Mouse (Mus musculus) lung, embryonic 15.5 days (tissue): ENCODE measurements at regions not wholly inside any gene's neighbourhood (a gene's known extent, or its start where the extent isn't known, plus 50 kb on each side); places are given as distances from the start of the nearest gene placed in this dataset.

Experiments used
- ATAC-seq: fragments of 200-750 bp; cut with Nextera tagmentation; 2 replicates; pipeline ENCODE4 v1.8.0; 2017; ENCODE audit warnings: moderate number of reproducible peaks, borderline replicate concordance; ENCODE audit not compliant: low FRiP score, low TSS enrichment; ENCODE audit errors: extremely low read depth
- H3K27ac ChIP-seq: fragments of 300-500 bp; sonication (generic); 2 replicates; pipeline ENCODE4 v1.5.1; 2015; ENCODE audit warnings: moderate library complexity, mild to moderate bottlenecking, inconsistent platforms
- H3K27me3 ChIP-seq: fragments of 300-500 bp; sonication (generic); 2 replicates; pipeline ENCODE4 v1.6.1; 2015; ENCODE audit warnings: inconsistent platforms
- H3K36me3 ChIP-seq: fragments of 300-500 bp; sonication (generic); 2 replicates; pipeline ENCODE4 v1.6.1; 2015; ENCODE audit warnings: inconsistent platforms
- H3K4me1 ChIP-seq: fragments of 300-500 bp; sonication (generic); 2 replicates; pipeline ENCODE4 v1.6.1; 2015; ENCODE audit warnings: inconsistent platforms
- H3K4me2 ChIP-seq: fragments of 300-500 bp; sonication (generic); 2 replicates; pipeline ENCODE4 v1.6.1; 2015; ENCODE audit warnings: inconsistent platforms, mild to moderate bottlenecking, moderate library complexity
- H3K4me3 ChIP-seq: fragments of 300-500 bp; sonication (generic); 2 replicates; pipeline ENCODE4 v1.5.1; 2015; ENCODE audit warnings: mild to moderate bottlenecking, inconsistent platforms
- H3K9ac ChIP-seq: fragments of 300-500 bp; sonication (generic); 2 replicates; pipeline ENCODE4 v1.6.1; 2015; ENCODE audit warnings: inconsistent platforms
- H3K9me3 ChIP-seq: fragments of 300-500 bp; sonication (generic); 2 replicates; pipeline ENCODE4 v1.6.1; 2016; ENCODE audit warnings: inconsistent platforms
- WGBS: fragments of 180-500 bp; shearing (Covaris S2); methylation state at CpG from one replicate; pipeline ENCODE4 v1.1.7; 2015; 5-methylcytosine and 5-hydroxymethylcytosine counted together

DNA sequence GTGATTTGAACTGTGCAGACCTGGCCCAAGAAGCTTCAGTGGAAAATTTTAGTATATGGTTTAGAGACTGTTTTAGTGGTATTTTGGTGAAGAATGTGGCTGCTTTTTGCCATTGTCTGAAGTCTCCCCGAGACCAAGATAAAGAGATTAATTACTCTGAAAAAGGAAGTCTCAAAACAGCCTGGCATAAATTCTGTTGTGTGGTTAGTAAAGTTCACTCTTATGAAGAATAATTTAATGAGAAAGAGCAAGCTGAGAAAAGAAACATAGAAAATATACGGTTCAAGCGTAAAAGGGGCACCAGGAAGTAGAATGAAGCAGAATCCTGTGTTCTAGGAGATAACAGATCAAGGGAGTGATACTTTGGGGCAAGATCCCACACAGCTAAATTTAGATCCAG is 144.0 kb upstream of the Palmd start:
- no peaks in the 10 kb centered on the region for H3K36me3 ChIP-seq
- ATAC-seq, result no peak
- H3K27ac ChIP-seq, result no peak overlapping the region
- H3K27me3 ChIP-seq, result no peaks in the 10 kb centered on the region; the same call in 1 of the 2 replicates
- no peaks in the 10 kb centered on the region for H3K4me1 ChIP-seq
- WGBS, result 79% methylated on average over 3 of the region's 3 CpGs
- no peak overlapping the region for H3K9ac ChIP-seq
- no peak overlapping the region for H3K4me3 ChIP-seq
- H3K9me3 ChIP-seq, result no peaks in the 10 kb centered on the region
- H3K4me2 ChIP-seq, result no peak overlapping the region

DNA sequence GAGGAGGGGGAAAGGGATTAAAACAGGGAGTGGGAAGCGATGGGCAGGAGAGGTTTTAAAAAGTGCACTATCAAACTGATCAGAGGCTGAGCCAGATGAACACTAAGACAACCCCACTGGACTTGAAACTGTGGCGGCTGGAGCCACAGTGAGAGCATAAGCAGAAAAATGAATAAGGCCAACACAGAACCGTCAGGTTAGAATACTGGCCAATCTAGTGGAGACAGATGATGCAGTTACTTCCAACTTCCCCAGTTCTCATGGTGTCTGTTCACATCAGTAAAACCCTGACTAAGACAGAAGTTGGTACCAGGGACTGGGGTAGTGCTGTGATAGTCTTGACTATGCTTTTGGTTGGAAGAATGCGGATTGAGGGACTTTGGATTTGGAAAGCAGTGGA is 143.5 kb upstream of the Palmd start:
- WGBS, result 85% methylated on average over 4 of the region's 4 CpGs
- H3K9ac ChIP-seq, result no peak overlapping the region

DNA sequence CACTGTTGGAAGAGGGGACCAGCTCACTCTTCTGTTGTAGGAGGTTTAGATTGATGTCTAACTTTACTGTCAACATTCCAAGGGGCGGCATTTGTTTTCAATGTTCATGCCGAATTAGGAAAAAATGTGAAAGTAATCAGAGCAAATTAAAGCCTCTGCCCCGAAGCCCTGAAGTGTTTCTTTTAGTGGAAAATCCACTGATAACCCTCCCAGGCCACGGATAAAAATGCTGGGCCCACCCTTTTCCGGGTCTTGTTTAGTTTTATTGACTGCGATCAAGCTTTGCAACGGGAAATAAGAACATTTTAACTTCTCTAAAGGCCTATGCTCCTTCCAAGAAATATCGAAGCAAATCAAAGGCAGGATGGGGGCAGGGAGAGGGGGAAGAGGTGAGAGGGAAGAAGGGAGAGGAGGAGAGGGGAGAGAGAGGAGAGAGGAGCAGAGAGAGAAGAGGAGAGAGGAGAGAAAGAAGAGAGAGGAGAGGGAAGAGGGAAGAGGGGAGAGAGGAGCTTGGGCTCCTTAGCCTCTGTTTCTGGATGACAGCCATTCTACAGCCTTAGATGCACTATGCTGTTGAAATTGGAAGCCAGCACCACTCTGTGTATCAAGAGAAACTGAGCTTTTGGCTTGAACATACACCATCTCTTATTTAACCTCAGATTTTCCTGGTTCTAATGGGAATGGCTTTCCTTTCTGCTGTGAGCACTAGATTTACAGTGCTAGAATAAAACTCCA is 140.3 kb upstream of the Palmd start:
- Histone ChIP-seq H3K4me1 (no peaks in the 10 kb centered on the region), H3K27me3 (no peaks in the 10 kb centered on the region), H3K27ac (no peak overlapping the region), H3K4me3 (no peak overlapping the region), H3K9ac (no peak overlapping the region), H3K9me3 (no peaks in the 10 kb centered on the region), H3K36me3 (no peaks in the 10 kb centered on the region), H3K4me2 (no peak overlapping the region)
- no peak; the same call in 1 of the 2 replicates for ATAC-seq
- WGBS, result 33% methylated on average over 8 of the region's 8 CpGs

More for the DNA sequence above, 143.5 kb upstream of the Palmd start:
- no peak for ATAC-seq
- Histone ChIP-seq H3K27ac (no peak overlapping the region), H3K4me2 (no peak overlapping the region), H3K4me3 (no peak overlapping the region), H3K9me3 (no peaks in the 10 kb centered on the region), H3K4me1 (no peaks in the 10 kb centered on the region), H3K27me3 (no peaks in the 10 kb centered on the region; the same call in 1 of the 2 replicates), H3K36me3 (no peaks in the 10 kb centered on the region)

DNA sequence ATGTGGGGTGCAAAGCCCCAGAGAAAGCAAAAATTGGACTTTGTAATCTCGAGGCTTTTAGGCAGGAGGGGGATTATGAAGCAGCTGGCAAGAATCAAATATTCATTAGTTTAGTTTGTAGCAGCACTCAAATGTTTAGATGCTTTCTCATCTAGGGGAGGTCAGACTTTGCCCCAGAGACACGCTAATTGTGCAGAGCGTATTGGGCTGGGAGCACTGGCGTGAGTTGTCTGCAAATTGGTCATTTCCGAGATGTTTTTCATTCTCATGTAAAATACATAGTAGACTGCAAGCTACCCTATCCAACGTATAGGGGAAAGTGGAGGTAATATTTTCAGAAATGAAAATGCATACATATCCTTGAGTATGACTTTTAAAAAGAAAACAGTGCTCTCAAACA is 139.2 kb upstream of the Palmd start:
- Histone ChIP-seq H3K27ac (no peak overlapping the region), H3K9me3 (no peaks in the 10 kb centered on the region), H3K27me3 (no peaks in the 10 kb centered on the region), H3K4me1 (no peaks in the 10 kb centered on the region), H3K9ac (no peak overlapping the region), H3K36me3 (no peaks in the 10 kb centered on the region), H3K4me3 (no peak overlapping the region), H3K4me2 (no peak overlapping the region)
- 71% methylated on average over 6 of the region's 6 CpGs for WGBS
- ATAC-seq, result no peak

DNA sequence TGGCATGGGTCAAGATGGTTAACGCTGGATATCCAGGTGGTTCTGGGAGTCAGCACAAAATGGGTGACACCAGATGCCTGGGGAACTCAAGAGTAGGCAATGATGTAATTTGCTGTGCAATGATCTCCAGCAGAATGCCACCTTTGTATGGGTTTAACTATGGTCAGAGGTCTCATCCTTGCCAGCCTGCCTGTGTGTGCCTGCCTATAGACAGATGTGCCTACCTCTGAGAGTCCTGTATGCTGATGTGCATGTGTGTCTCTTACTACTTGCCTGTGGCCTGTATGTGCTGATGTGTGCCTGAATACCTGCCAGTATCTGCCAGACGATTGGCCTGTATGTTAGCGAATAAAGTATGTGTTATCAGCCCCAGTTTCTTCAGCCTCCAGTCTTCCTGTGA is 138.6 kb upstream of the Palmd start:
- Histone ChIP-seq H3K36me3 (no peaks in the 10 kb centered on the region), H3K4me3 (no peak overlapping the region), H3K27me3 (no peaks in the 10 kb centered on the region), H3K27ac (no peak overlapping the region), H3K9ac (no peak overlapping the region), H3K4me1 (no peaks in the 10 kb centered on the region), H3K9me3 (no peaks in the 10 kb centered on the region), H3K4me2 (no peak overlapping the region)
- no peak for ATAC-seq
- WGBS, result 76% methylated on average over 3 of the region's 3 CpGs

DNA sequence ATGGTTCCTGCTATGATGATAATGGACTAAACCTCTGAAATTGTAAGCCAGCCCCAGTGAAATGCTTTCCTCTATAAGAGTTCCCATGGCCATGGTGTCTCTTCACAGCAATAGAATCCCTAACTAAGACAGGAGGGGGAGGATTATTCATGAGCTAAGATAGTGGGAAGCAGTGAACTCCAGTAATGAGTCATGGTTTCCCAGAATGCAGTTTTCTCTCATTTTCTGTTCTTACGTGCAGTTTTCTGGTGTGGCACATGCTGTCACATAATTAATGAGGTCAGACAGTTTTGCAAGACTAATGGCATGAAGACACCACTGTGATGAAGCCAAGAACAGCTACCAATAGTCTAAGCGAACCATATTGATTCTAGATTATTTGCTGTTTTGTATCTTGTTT is 118.9 kb upstream of the Palmd start:
- no peak for ATAC-seq
- Histone ChIP-seq H3K4me1 (no peaks in the 10 kb centered on the region), H3K9me3 (no peaks in the 10 kb centered on the region), H3K36me3 (no peaks in the 10 kb centered on the region), H3K4me2 (no peak overlapping the region), H3K27ac (no peak overlapping the region), H3K4me3 (no peak overlapping the region), H3K9ac (no peak overlapping the region), H3K27me3 (peaks cover 3% of the 10 kb centered on the region; the same call in 1 of the 2 replicates)
- WGBS, result 67% methylated on average over 2 of the region's 2 CpGs

DNA sequence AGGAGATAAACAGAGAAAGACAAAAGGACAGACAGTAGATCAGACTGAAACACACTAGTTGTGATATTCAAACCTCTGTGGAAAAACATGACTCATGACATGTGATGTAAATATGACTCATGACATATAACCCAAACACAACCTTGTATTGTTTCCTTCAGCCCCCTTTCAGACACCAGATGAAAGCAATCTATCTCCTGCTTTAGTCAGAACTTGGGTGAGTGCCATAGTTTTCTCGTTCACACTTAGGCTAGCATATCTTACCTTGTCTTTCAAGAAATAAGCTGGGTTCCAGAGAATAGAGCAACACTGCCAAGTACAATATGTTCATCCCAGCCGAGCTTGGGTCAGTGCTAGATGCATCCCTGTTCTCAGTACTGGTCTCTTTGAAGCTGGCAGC is 107.9 kb upstream of the Palmd start:
- H3K4me2 ChIP-seq, result no peak overlapping the region

DNA sequence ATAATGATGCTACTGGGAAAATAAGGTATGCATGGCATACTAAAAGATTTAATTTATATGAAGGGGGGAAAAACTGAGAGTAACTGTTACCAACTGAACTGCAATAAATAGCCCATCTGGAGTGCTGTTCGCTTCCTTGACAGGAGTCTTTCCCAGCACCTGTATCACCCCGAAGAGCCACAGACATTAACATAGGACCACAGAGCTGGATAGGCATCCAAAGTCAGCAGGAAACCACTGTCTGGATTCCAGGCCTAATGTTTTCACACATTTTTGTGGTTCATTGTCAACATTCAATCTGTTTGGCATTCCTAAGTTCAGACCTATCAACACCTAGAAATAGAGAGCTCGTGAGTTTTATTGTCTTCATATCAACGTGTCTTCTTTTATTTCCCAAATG is 104.6 kb upstream of the Palmd start:
- no peak overlapping the region for H3K9ac ChIP-seq
- no peaks in the 10 kb centered on the region for H3K9me3 ChIP-seq
- peaks cover 3% of the 10 kb centered on the region; the same call in 1 of the 2 replicates for H3K27me3 ChIP-seq
- H3K4me2 ChIP-seq, result no peak overlapping the region
- 59% methylated on average over 4 of the region's 4 CpGs for WGBS
- no peaks in the 10 kb centered on the region for H3K36me3 ChIP-seq
- H3K4me1 ChIP-seq, result no peaks in the 10 kb centered on the region
- no peak overlapping the region for H3K27ac ChIP-seq
- no peak for ATAC-seq
- H3K4me3 ChIP-seq, result no peak overlapping the region

More for the DNA sequence above, 107.9 kb upstream of the Palmd start:
- Histone ChIP-seq H3K9ac (no peak overlapping the region), H3K4me3 (no peak overlapping the region), H3K9me3 (no peaks in the 10 kb centered on the region), H3K4me1 (no peaks in the 10 kb centered on the region), H3K27me3 (peaks cover 16% of the 10 kb centered on the region), H3K36me3 (no peaks in the 10 kb centered on the region), H3K27ac (no peak overlapping the region)
- ATAC-seq, result no peak
- WGBS, result 30% methylated on average over 2 of the region's 2 CpGs

DNA sequence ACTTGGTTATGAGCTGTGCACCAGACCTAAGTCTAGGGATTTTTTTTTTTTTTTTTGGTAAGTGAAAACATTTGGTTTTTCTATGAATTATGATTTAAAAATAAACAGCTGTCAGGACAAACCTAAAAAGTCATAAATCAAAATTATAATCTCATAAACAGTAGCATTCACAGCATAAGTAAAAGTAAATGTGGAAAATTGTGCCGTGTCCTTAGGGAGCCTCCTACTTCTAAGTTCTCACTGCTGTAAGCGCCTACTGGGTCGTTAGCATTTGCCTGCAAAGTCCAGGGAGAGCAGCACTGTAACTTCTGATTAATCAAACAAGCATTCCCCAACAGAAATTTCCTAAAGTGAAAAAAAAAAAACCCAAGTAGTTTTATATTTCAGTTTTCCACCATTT is 104.2 kb upstream of the Palmd start:
- ATAC-seq, result no peak
- no peak overlapping the region for H3K27ac ChIP-seq
- WGBS, result 44% methylated on average over 3 of the region's 3 CpGs
- H3K4me1 ChIP-seq, result no peaks in the 10 kb centered on the region
- no peaks in the 10 kb centered on the region for H3K36me3 ChIP-seq
- H3K4me2 ChIP-seq, result no peak overlapping the region
- no peak overlapping the region for H3K9ac ChIP-seq
- no peak overlapping the region for H3K4me3 ChIP-seq
- no peaks in the 10 kb centered on the region for H3K9me3 ChIP-seq
- peaks cover 3% of the 10 kb centered on the region; the same call in 1 of the 2 replicates for H3K27me3 ChIP-seq

DNA sequence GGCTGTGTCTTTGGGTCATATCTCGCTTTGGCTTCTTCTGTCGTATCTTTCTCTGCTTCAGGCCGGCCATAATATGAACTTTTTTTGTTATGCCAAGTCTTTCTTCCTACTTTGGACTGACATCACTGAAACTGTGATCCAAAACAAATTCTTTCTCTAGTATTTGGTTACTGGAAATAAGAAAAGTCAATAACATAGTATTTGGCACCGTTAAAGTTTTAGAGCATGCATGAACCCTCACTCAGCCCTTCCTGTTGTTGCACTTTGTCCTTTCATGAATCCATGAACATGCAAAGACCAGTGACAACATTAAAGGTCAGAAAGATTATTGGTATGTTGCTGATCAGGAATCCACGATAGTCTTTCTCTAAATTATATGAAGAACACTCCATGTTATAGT is 103.1 kb upstream of the Palmd start:
- WGBS, result 89% methylated on average over 5 of the region's 5 CpGs
- no peaks in the 10 kb centered on the region for H3K36me3 ChIP-seq
- H3K9ac ChIP-seq, result no peak overlapping the region
- H3K27me3 ChIP-seq, result peaks cover 3% of the 10 kb centered on the region; the same call in 1 of the 2 replicates
- H3K4me1 ChIP-seq, result no peaks in the 10 kb centered on the region
- no peak overlapping the region for H3K4me3 ChIP-seq
- no peak for ATAC-seq
- H3K27ac ChIP-seq, result no peak overlapping the region
- no peaks in the 10 kb centered on the region for H3K9me3 ChIP-seq
- no peak overlapping the region for H3K4me2 ChIP-seq

DNA sequence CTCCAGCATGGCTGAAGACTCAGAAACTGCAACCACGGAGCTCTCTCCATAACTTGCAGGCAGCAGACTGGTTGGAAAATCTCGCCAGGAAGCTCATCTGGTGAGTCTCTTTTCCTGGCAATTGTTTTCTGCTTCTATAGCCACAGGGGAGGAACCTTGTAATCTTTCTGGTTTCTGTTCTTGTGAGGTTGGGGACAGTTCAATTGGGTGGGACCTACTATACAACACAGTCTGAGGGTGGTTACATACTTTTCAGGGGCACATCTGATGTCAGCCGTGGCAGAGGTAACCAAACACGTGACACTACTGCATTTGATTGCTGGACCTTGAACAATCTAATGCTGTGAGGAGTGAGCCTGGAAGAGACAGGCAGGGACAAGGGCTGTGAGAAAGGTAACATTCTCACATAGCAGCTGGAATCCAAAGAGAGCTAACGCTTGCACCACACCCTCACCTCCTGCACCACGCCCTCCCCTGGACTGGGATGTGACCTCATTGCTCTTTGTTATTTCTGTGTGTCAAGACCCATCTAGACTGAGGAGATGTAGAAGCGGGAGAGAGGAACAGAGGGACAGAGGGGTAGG is 98.8 kb upstream of the Palmd start:
- Histone ChIP-seq H3K36me3 (no peaks in the 10 kb centered on the region), H3K4me3 (no peak overlapping the region), H3K9me3 (no peaks in the 10 kb centered on the region), H3K9ac (no peak overlapping the region), H3K4me2 (no peak overlapping the region), H3K4me1 (no peaks in the 10 kb centered on the region), H3K27ac (no peak overlapping the region), H3K27me3 (no peaks in the 10 kb centered on the region)
- 0 out of 2 replicates have a peak, but pooled peaks have one; percentile 8 for ATAC-seq
- 57% methylated on average over 7 of the region's 7 CpGs for WGBS

DNA sequence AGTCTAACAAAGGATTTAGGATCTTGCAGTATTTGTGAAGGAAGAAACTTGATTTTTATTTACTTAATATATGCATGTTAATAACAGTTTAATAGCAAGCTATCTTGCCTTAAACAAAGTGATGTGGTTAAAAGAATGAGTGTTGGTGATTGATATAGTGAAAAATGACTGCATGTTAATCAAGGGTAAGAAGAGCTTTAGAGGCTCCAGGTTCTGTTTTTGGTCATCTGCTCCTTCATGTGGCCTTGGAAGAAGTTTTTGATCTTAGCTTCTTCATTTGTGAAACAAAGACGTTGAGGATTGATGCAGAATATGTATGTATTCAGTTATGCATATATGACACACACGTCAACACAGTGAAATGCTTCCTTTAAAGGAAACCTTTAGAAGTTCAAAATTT is 97.1 kb upstream of the Palmd start:
- Histone ChIP-seq H3K9me3 (no peaks in the 10 kb centered on the region), H3K9ac (no peak overlapping the region), H3K4me2 (no peak overlapping the region), H3K27me3 (no peaks in the 10 kb centered on the region), H3K27ac (no peak overlapping the region), H3K36me3 (no peaks in the 10 kb centered on the region), H3K4me1 (no peaks in the 10 kb centered on the region), H3K4me3 (no peak overlapping the region)
- 78% methylated on average over 2 of the region's 2 CpGs for WGBS
- no peak for ATAC-seq
